Mouse (Mus musculus): ENCODE data around the gene Cdkn2aipnl.

Cdkn2aipnl gene

GRCm38 (mm10) chr11:52011011-52011410 is 43.5 kb downstream of the Cdkn2aipnl start:
- DNase-seq: no peak

GRCm38 (mm10) chr11:52011541-52011940 is 44.1 kb downstream of the Cdkn2aipnl start:
- DNase-seq: no peak

DNA sequence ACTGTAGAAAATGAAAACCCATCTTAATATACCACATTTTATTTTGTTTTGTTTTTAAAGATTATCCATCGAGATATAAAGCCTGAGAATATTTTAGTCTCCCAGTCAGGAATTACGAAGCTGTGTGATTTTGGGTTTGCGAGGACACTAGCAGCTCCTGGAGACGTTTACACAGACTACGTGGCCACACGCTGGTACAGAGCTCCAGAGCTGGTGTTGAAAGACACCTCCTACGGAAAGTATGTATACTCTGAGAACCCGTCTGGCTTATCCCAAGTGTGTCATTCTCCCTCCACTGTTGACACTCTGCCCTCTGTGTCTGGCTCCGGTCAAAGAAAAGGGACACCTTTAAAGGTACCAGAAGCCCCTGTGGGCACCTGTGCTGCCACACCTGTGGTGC is 50.8 kb downstream of the Cdkn2aipnl start:
- DNase-seq: no peak
